Mouse (Mus musculus) cerebellum, postnatal 25 days (tissue): ENCODE measurements around the gene Pkm.

Experiments used
- DNase-seq, 2 experiments: peaks; one replicate each; pipeline ENCODE4 v3.0.0; 2021; ENCODE audit warnings: mixed read lengths in 2 of 2

Gene Pkm

GRCm38 (mm10) chr9:59655958-59656634 lies at the start of gene Pkm:
TSS of gene Pkm (plus strand) at chr9:59656368.
- peak; percentile 98 for DNase-seq

DNA sequence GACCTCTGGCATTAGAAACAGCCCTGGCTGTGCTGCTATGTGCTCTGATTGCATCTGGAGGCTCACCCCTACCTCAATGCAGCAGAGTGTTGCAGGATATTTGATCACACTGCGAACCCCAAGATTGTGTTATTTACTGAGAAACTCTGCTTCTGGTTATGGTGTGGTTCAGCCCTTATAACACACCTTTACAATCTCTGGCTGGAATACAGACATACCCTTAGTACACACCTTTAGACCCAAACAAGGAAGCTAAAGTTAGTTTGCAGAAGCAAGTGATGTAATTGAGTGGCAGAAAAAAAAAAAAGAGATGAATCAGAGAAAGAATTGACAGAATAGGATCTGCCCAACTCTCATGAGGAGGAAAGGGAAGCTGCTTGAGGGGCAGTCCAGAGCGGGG lies 45.2 kb upstream of the Pkm start:
- DNase-seq = no peak

- no peak for DNase-seq
These were observed 40.4 kb upstream of the Pkm start for GRCm38 (mm10) chr9:59615797-59616196.

DNA sequence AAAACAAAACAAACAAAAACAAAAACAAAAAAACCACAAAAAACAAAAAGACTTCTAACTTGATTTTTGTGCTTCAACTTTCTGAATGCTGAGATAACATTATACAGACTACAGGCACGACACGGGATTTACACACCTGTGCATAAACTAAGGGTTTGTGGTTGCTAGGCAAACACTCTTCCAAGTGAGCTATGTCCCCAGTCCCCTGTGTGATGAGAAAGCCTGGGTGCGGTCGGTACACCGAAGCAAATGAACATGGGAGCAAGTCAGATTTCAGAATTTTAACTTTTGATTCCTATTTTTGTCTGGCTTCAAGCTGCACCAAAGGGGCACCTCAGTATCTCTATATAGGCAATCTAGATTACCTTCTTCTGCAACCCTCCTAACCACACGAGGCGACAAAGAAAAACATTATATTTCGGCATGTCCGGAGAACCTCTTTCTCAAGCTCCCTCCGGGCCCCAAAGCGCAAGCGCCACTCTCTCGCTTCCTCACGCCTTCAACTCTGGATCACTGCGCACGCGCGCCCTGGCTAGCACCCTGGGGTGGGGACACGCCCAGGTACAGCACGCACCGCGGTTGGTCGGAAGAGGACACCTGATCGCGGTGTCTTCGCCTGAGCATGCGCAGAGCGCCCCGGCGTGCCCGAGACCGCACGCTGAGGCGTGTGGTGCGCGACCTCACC lies 39.4 kb upstream of the Pkm start, which contains the start of gene Parp6:
Gene Parp6, plus strand, starts transcription at position 663 of the 685 bp plus-strand sequence.
- DNase-seq = peak; percentile 100

GRCm38 (mm10) chr9:59617307-59617973 lies 38.7 kb upstream of the Pkm start:
- DNase-seq = no peak

DNA sequence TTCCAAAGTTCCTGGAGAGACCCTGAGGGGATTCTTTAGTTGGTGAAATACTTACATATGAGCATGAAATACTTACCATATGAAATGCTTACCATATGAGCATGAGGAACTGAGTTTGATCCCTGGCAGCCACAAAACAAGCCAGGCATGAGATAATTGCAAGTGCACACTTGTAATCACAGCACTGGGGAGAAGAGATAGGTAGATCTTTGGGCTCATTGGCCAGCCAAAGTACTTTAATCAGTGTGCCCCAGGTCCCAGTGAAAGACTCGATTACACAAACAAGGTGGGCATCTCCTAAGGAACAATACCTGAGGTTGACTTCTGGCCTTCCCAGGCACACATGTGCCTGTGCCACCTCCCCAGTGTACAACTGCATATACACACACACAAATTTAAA lies 17.8 kb upstream of the Pkm start:
- no peak for DNase-seq

GRCm38 (mm10) chr9:59639936-59640335 lies 16.2 kb upstream of the Pkm start:
- no peak for DNase-seq

DNA sequence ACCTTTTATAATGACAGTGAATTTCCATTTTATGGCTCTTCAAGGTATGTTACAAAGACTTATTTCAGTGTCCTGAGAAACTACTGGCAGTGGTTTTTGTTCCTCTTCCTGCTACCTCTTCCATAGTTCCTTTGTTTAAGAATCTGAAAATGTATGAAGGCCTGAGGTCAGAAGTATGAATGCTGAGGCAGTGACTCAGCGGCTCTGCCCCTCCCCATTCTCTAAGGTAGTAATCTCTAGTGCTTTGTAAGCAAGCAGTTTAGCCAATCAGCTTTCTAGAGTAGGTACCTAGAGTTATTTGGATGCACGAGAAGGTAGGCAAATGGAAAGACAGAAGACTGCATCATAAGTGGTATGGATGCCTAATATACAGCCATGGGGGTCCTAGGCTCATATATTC lies 14.8 kb upstream of the Pkm start:
- DNase-seq = no peak

DNA sequence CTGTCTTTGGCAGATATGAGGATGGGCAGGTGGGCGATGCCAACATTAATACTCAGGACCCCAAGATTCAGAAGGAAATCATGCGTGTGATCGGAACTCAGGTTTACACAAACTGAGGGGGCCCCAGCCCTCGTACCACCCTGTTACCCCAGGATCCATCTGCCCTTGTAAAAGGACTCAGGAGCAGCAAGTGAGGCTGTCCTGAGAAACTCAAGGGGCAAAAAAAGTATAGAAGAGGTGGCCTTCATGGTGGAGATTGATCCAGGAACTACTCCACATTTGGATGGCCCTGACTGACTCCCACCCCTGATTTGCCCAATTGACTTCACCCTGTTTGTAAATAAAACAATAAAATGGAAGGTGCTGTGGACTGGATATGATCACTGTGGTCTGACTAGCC lies 6.3 kb upstream of the Pkm start:
- no peak for DNase-seq

DNA sequence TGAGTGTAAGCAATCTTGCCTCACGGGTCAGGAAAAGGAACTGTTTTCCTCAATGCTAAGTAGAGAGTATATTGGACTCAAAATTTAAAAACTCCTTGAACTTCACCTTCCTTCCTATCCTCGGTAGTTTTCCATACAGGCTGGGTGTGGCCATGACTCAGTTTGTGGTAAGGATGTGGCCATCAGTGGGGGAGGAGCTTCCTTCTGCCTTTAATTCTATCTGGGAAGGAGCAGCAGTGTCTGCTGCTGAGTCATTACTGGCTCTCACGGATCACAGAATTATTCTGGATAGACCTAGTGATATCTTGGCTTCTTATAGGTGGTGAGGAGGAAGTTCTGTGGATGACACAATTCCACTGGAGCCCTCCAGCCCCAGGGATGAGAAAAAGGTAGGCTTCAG lies 2.8 kb upstream of the Pkm start:
- DNase-seq = no peak

GRCm38 (mm10) chr9:59654450-59654983 lies 1.7 kb upstream of the Pkm start:
- DNase-seq = no peak

- DNase-seq = peak; percentile 85 to 96
These were observed 758 bp downstream of the Pkm start for GRCm38 (mm10) chr9:59656635-59657617.

DNA sequence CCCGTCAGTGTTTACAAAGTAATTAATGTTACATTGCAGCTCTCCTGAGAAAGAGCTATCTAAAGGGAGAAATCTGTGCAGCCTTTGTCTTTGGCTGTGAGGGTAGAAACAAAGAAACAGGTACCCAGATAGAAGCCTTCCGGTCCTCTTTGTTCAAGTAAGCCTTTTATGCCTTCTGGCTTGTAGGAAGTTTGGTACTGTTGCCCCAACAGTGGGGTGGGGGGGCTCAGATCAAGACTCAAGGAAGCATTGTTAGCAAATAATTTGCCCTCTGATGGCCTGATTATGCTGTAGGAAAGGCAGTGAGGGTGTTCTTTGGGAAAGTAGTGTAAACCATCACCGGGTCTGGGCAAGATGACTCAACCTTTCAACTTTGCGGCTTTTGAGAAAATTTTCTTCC lies 2.0 kb downstream of the Pkm start:
- no peak for DNase-seq

- DNase-seq = peak; percentile 86 to 92
These were observed 3.2 kb downstream of the Pkm start for GRCm38 (mm10) chr9:59659036-59660026.

DNA sequence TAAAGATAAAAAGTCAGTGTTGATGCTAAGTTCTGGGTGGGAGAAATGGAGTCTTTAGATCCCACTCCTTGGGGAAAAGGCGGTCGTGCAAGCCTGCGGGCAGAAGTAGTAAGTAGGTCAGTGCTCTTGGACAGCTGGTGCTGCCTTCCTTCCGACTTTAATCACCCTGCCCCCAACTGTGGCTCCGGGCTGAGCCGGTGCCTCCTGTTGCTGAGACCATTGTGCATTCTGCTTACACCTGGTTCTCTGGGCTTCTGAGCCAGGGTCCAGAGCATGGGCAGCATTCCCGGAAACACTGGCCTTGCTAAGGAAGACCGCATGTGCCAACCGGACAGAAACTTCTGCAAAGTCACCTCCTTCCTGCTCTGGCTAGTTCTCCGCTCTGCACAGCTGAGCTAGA lies 4.3 kb downstream of the Pkm start:
- peak; percentile 74 to 82 for DNase-seq

GRCm38 (mm10) chr9:59661298-59661975 lies 5.3 kb downstream of the Pkm start:
- no peak for DNase-seq

DNA sequence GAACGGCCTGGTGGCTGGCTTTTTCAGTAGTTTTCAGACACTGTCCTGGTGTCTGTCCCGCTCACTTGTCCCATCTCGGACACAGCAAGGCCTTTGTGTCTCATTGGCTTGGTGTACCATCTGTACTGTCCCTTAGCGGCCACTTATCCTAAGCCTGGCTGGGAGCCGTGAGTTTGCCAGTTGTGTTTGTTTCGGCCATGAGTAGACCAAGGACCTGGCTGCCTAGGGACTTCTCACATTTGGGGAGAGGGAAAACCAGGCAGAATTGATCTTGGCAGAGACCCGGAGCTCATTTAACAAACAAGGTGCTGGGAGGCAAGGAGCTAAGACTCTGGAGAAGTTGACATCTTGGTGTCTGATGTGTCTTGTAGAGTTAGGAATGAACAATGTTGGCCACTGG lies 7.1 kb downstream of the Pkm start:
- DNase-seq = no peak

DNA sequence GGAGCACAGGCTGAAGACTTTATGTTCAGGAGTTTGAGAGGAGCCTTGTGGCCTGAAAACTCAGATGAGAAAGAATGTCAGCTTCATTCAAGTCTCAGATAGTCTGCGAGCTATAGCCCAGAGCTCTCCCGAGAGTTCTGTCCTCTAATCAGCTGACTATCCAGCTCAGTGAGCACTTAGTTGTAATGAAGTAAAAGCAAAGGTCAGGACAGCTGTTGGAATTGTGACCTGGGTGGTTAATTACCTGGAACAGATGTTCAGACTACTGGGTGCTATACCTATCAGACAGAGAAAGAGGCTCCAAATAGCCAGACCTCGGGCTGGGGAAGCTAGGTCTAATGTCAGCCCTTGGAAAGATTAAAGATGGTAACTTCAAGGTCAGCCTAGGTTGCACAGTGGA lies 7.8 kb downstream of the Pkm start:
- DNase-seq = no peak

GRCm38 (mm10) chr9:59664664-59665256 lies 8.6 kb downstream of the Pkm start:
- no peak for DNase-seq

DNA sequence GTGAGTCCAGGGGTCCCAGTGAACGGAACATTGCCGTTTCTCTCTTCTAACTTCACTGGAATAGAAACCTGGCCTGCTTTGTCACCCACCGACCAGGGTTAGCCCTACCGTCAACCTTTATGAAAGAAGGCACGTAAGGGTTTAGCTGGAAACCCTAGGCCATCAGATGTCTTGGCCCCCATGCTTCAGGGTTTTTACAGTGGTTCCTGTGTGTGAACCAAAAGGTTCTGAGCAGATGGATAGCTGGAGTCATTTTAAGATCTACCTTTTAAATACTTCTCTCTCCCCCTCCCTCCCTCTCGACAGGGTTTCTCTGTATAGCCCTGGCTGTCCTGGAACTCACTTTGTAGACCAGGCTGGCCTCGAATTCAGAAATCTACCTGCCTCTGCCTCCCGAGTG lies 9.8 kb downstream of the Pkm start:
- no peak for DNase-seq
